Mouse (Mus musculus) forebrain, postnatal 0 days (tissue): ENCODE results near the gene Chpf2. TPM values are rescaled to one million over a fixed set of nuclear protein-coding genes. Genes with fewer than 3 reads are reported as not detected.

Experiments
- ATAC-seq: fragments of 200-750 bp; cut with Nextera tagmentation; 2 replicates; pipeline ENCODE4 v1.8.0; 2017; ENCODE audit warnings: mild to moderate bottlenecking, moderate library complexity
- DNase-seq: peaks from one replicate; pipeline ENCODE4 v3.0.0-alpha.2; 2015
- H3K27ac ChIP-seq: fragments of 300-500 bp; sonication (generic); 2 replicates; pipeline ENCODE4 v1.5.1; 2014; ENCODE audit warnings: low read depth, mild to moderate bottlenecking, antibody characterized with exemption, low read length, moderate library complexity, mixed read lengths
- H3K27me3 ChIP-seq: fragments of 300-500 bp; sonication (generic); 2 replicates; pipeline ENCODE4 v1.6.1; 2014; ENCODE audit warnings: mild to moderate bottlenecking, low read length, mixed read lengths; ENCODE audit not compliant: insufficient read depth
- H3K36me3 ChIP-seq: fragments of 300-500 bp; sonication (generic); 2 replicates; pipeline ENCODE4 v1.6.1; 2014; ENCODE audit warnings: mild to moderate bottlenecking, moderate library complexity; ENCODE audit not compliant: insufficient read depth
- H3K4me1 ChIP-seq: fragments of 300-500 bp; sonication (generic); 2 replicates; pipeline ENCODE4 v1.6.1; 2014; ENCODE audit warnings: antibody characterized with exemption; ENCODE audit not compliant: insufficient read depth
- H3K4me2 ChIP-seq: fragments of 300-500 bp; sonication (generic); 2 replicates; pipeline ENCODE4 v1.6.1; 2014; ENCODE audit warnings: low read depth, mild to moderate bottlenecking, moderate library complexity
- H3K4me3 ChIP-seq: fragments of 300-500 bp; sonication (generic); 2 replicates; pipeline ENCODE4 v1.5.1; 2014; ENCODE audit warnings: low read depth, low read length, mixed read lengths
- H3K9ac ChIP-seq: fragments of 300-500 bp; sonication (generic); 2 replicates; pipeline ENCODE4 v1.6.1; 2014; ENCODE audit warnings: mild to moderate bottlenecking
- H3K9me3 ChIP-seq: fragments of 300-500 bp; sonication (generic); 2 replicates; pipeline ENCODE4 v1.6.1; 2016; ENCODE audit warnings: low read length
- CTCF ChIP-seq: sonication (generic); IDR thresholded peaks from 2 replicates; pipeline ENCODE4 v1.5.1; 2016; ENCODE audit warnings: antibody characterized with exemption, control low read depth, low read depth
- WGBS: fragments of 180-500 bp; shearing (Covaris S2); extraction: QIAGEN DNeasy Blood & Tissue Kit; methylation state at CpG from one replicate; pipeline ENCODE4 v1.1.7; 2014; 5-methylcytosine and 5-hydroxymethylcytosine counted together
- polyA plus RNA-seq: library from polyadenylated mRNA; unstranded; fragments of >200 nt; fragmentation: Nextera tagmentation; extraction: Ambion mirVana; gene quantifications from 2 replicates; pipeline ENCODE4 v1.2.1, GENCODE M21; 2015
- total RNA-seq: library from RNA; depleted of rRNA; stranded (reverse); fragments of >200 nt; gene quantifications from 2 replicates; pipeline ENCODE4 v1.2.3, GENCODE M21; 2014

The Chpf2 gene
- total and polyA plus RNA-seq, 2 experiments from 2014 or later: 21.3 to 33.5 TPM

GRCm38 (mm10) chr5:24605321-24605979, 18.9 kb downstream of the Chpf2 start:
- peak overlapping the region; percentile 51 for H3K4me3 ChIP-seq
- H3K36me3 ChIP-seq: peaks cover 4% of the 10 kb centered on the region; the same call in 1 of the 2 replicates
- TF ChIP-seq CTCF: no peak
- DNase-seq: peak; percentile 58
- no peaks in the 10 kb centered on the region for H3K9me3 ChIP-seq
- no peaks in the 10 kb centered on the region for H3K27me3 ChIP-seq
- H3K27ac ChIP-seq: peak overlapping the region; percentile 91
- H3K9ac ChIP-seq: peak overlapping the region; percentile 63
- peaks cover 35% of the 10 kb centered on the region for H3K4me1 ChIP-seq
- peak overlapping the region; percentile 59 for H3K4me2 ChIP-seq
- no peak for ATAC-seq
- WGBS: 5% methylated on average over 6 of the region's 6 CpGs

DNA sequence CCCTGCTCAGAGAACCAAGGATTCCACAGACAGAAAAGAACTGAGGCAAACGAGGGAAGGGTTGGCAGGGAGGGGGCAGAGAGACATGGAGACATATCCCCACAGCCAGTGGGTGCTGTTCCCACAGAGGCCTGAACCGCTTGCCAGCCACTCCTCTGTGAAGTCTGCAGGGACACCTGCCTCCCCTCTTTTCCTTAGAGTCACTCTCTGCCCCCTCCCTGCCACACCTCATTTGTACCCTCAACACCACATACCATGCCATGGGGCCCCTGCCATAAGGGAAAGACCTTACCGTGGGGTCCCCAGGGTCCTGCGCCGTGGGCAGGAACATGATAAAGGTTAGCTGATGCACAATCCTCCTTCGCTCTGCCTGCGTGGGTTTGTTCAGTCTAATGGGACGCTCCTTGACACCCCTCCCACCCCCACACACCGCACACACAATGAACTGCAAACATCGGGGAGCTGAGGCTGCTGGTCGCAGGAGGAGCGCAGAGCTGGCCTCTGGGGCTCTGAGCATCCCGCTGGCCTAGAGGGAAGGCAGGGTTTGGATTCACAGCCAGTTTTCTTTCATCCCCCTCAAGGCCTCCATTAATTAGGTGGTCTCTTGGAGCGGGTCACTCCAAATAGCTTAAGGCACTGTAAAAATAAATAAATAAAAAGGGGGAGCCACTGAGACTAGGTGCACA, 19.6 kb downstream of the Chpf2 start:
- DNase-seq (peak; percentile 52), ATAC-seq (no peak)
- Histone ChIP-seq H3K4me1 (peaks cover 33% of the 10 kb centered on the region), H3K9me3 (no peaks in the 10 kb centered on the region), H3K27ac (peak overlapping the region; percentile 91), H3K4me2 (peak overlapping the region; percentile 59), H3K27me3 (no peaks in the 10 kb centered on the region), H3K36me3 (peaks cover 4% of the 10 kb centered on the region; the same call in 1 of the 2 replicates), H3K9ac (peak overlapping the region; percentile 63), H3K4me3 (no peak overlapping the region)
- 11% methylated on average over 14 of the region's 14 CpGs for WGBS
- TF ChIP-seq CTCF: no peak; the same call in 1 of the 2 replicates

- 69% methylated on average over 5 of the region's 5 CpGs for WGBS
- H3K4me3 ChIP-seq: no peak overlapping the region
- peaks cover 20% of the 10 kb centered on the region for H3K4me1 ChIP-seq
- no peaks in the 10 kb centered on the region for H3K9me3 ChIP-seq
- peaks cover 4% of the 10 kb centered on the region; the same call in 1 of the 2 replicates for H3K36me3 ChIP-seq
- ATAC-seq: no peak
- no peak for TF ChIP-seq CTCF
- DNase-seq: no peak
- no peaks in the 10 kb centered on the region for H3K27me3 ChIP-seq
- no peak overlapping the region for H3K9ac ChIP-seq
- no peak overlapping the region for H3K4me2 ChIP-seq
- H3K27ac ChIP-seq: no peak overlapping the region
Measured at GRCm38 (mm10) chr5:24609388-24609787, 22.8 kb downstream of the Chpf2 start.

- Histone ChIP-seq H3K4me3 (no peak overlapping the region), H3K27me3 (no peaks in the 10 kb centered on the region), H3K9ac (no peak overlapping the region), H3K9me3 (no peaks in the 10 kb centered on the region), H3K27ac (no peak overlapping the region; the same call in 1 of the 2 replicates), H3K36me3 (peaks cover 4% of the 10 kb centered on the region; the same call in 1 of the 2 replicates), H3K4me2 (no peak overlapping the region), H3K4me1 (peaks cover 10% of the 10 kb centered on the region; the same call in 1 of the 2 replicates)
- ATAC-seq: peak; percentile 74
- WGBS: 31% methylated on average over 7 of the region's 7 CpGs
- DNase-seq: peak; percentile 74
- TF ChIP-seq CTCF: no peak; the same call in 1 of the 2 replicates
Measured at GRCm38 (mm10) chr5:24611366-24612301, 25.1 kb downstream of the Chpf2 start.

DNA sequence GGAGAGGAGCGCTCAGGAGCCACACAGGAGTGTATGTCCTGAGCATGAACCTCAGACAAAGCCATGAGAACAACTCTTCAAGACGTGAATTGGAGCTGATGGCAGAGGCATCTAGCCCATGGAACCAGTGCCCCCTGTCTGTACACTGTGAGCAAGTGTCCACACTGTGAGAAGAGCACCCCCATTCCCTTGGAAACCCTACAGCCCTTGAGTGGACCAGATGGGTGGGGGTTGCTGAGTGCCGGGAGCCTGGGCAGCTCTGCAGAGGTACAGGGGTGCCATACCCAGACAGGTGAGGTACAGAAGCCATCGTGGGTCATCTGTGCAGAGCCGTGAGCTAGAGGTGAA, 25.7 kb downstream of the Chpf2 start:
- DNase-seq: no peak
- H3K4me2 ChIP-seq: no peak overlapping the region
- 59% methylated on average over 5 of the region's 5 CpGs for WGBS

GRCm38 (mm10) chr5:24615097-24615496, 28.6 kb downstream of the Chpf2 start:
- H3K27ac ChIP-seq: no peak overlapping the region
- H3K9me3 ChIP-seq: no peaks in the 10 kb centered on the region
- no peak overlapping the region for H3K9ac ChIP-seq
- H3K36me3 ChIP-seq: no peaks in the 10 kb centered on the region; the same call in 1 of the 2 replicates
- TF ChIP-seq CTCF: no peak
- peak; percentile 40; the same call in 1 of the 2 replicates for ATAC-seq
- peaks cover 8% of the 10 kb centered on the region for H3K4me1 ChIP-seq
- no peak for DNase-seq
- no peaks in the 10 kb centered on the region for H3K27me3 ChIP-seq
- WGBS: 58% methylated on average over 6 of the region's 6 CpGs
- H3K4me2 ChIP-seq: no peak overlapping the region
- H3K4me3 ChIP-seq: no peak overlapping the region

More for the DNA sequence above, 25.7 kb downstream of the Chpf2 start:
- peaks cover 4% of the 10 kb centered on the region; the same call in 1 of the 2 replicates for H3K36me3 ChIP-seq
- no peak overlapping the region for H3K9ac ChIP-seq
- peaks cover 5% of the 10 kb centered on the region; the same call in 1 of the 2 replicates for H3K4me1 ChIP-seq
- TF ChIP-seq CTCF: 0 out of 2 replicates have a peak, but pooled peaks have one; percentile 33
- ATAC-seq: peak; percentile 41
- no peaks in the 10 kb centered on the region for H3K9me3 ChIP-seq
- no peak overlapping the region for H3K27ac ChIP-seq
- H3K27me3 ChIP-seq: no peaks in the 10 kb centered on the region
- H3K4me3 ChIP-seq: no peak overlapping the region
